Mouse (Mus musculus) embryonic fibroblast, embryonic 13.5 days (primary cell): ENCODE results near the gene Bloc1s3.

Experiments
- CTCF ChIP-seq: IDR thresholded peaks from 2 replicates; pipeline ENCODE4 v1.5.1; 2011; ENCODE audit warnings: mild to moderate bottlenecking, control low read depth, low read length, moderate library complexity, borderline replicate concordance; ENCODE audit not compliant: insufficient read depth
- POLR2A ChIP-seq: IDR thresholded peaks from 2 replicates; pipeline ENCODE4 v1.6.1; 2011; ENCODE audit warnings: low read depth, mild to moderate bottlenecking, control low read depth, low read length, moderate library complexity

DNA sequence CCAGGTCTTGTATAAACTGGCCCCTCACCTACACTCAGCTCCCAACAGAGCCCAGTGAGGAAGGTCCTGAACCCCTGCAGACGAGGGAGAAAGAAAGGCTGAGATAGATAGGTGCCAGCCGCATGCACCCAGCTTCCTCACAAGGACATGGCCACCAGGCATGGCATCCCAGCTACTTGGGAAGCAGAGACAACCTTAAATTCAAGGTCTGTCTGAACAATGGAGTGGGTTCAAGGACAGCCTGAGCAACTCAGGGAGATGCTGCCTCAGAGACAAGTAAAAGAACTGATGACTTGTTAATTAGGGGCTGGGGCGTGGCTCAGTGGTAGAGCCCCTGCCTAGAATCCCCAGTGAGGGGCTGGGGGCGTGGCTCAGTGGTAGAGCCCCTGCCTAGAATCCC is 53.0 kb downstream of the Bloc1s3 start:
- TF ChIP-seq CTCF (no peak), POLR2A (no peak)
